Mouse (Mus musculus) lung, postnatal 14 days (tissue): ENCODE measurements at regions not wholly inside any gene's neighbourhood (a gene's known extent, or its start where the extent isn't known, plus 50 kb on each side); places are given as distances from the start of the nearest gene placed in this dataset.
"Not testable (repeated sequence)": the region's sequence is repeated elsewhere in the genome, so short reads cannot be mapped to it uniquely, and the experiment has no call there.

Experiments used
- DNase-seq: peaks from one replicate; pipeline ENCODE4 v3.0.0; 2021

DNA sequence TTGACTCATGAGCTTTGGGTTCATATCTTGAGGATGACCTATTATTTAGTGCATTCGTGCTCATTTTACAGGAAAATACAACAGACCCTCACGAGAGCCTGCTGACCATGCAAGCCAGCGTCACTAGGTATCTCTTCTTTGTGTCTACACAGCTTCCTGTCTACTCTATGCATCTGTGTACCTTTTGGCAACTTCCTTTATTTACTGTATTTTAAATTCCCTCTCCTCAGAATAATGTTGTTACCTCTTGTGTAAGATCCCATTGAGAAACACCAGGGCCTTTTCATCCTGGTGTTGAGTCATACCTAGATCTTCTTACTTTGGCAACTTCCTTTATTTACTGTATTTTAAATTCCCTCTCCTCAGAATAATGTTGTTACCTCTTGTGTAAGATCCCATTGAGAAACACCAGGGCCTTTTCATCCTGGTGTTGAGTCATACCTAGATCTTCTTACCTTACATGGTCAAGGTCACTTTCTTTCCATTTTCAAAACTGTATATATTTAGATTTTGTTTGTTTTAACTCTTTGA is 639.1 kb upstream of the Rorb start:
- DNase-seq: not testable (repeated sequence)

DNA sequence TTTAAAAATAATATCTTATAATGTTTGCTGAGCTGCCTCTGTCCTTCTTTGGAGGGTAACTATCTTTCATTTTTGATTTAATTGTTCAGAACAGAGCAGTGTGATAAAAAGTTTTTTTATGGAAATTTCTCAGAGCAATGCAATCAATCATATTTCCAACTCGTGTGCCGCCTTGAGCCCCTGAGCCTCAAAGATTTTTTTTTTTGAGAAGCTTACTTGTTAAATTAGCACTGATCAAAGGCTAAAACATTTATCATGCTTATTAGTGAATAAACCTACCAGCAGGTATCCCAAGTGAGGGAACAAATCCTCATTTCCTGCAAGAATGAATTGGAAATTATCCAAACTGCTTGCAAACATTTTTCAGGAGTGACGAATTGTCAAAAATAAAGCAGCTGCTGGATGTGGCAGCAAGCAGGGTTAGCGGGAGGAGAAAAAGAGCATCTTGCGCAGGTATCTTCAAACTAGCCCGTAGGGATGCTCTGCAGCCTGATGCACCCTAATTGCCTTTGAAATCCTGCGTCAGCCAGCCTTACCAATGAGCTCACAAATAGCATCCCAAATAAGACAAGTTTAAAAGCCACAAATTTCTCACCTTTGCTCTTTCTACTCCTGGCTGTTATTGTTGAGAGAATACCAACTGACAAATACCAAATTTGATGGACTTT is 637.0 kb upstream of the Rorb start:
- DNase-seq: no peak

DNA sequence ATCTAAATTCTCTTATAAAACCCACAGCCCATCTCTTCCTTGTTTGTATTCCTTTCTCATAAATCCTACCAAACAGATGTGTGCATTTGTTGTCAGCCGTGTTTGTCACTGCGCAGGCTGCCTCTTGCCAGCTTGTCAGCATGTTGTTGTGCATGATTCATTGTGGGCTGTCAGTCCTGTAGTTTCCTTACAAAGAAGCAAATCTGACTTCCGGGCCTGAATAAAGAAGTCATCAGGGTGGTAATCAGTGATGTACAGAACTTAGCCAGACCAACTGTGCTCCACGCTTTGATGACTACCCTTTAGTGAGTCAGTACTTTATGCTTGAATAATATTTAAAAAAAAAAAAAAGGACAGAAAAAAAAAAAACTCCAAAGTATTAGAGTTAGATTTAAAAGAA is 608.9 kb upstream of the Rorb start:
- no peak for DNase-seq
